Mouse (Mus musculus): ENCODE results near the gene Fbxl14. TPM values are rescaled to one million over a fixed set of nuclear protein-coding genes. Genes with fewer than 3 reads are reported as not detected.

Fbxl14 gene
- 11.5 TPM for polyA plus RNA-seq (2017; shearing (Covaris generic))

GRCm38 (mm10) chr6:119479343-119479875, at the start of gene Fbxl14:
Gene Fbxl14, plus strand, starts transcription at chr6:119479668.

Other genes starting within 250 kb of the Fbxl14 start
- 13.6 TPM for gene Cacna2d4, start 243.1 kb upstream of the Fbxl14 start, polyA plus RNA-seq (2017; shearing (Covaris generic))
- gene Lrtm2, start 148.9 kb upstream of the Fbxl14 start, polyA plus RNA-seq (2017; shearing (Covaris generic)): 0.30 TPM
- gene Adipor2, start 62.0 kb upstream of the Fbxl14 start, polyA plus RNA-seq (2017; shearing (Covaris generic)): 4.9 TPM
- not detected for gene Wnt5b, start 64.7 kb downstream of the Fbxl14 start, polyA plus RNA-seq (2017; shearing (Covaris generic))

All from inflammation-experienced regulatory T-cells, adult 16 weeks (primary cell).